Mouse (Mus musculus) testis, adult 2 months (tissue): Measurements from ENCODE around the gene Nol4l.

Source experiments
- CTCF ChIP-seq: fragments of 200-500 bp; IDR thresholded peaks from 2 replicates; pipeline ENCODE4 v1.5.1; 2012; ENCODE audit warnings: low read depth, mild to moderate bottlenecking, inconsistent platforms, low read length, moderate library complexity; ENCODE audit not compliant: control insufficient read depth, insufficient read depth, insufficient replicate concordance
- POLR2A ChIP-seq: fragments of 200-500 bp; IDR thresholded peaks from 2 replicates; pipeline ENCODE4 v1.6.1; 2012; ENCODE audit warnings: low read depth, mild to moderate bottlenecking, inconsistent platforms, low read length, moderate library complexity; ENCODE audit not compliant: control insufficient read depth

- TF ChIP-seq POLR2A (no peak), CTCF (no peak)
These were observed 29.9 kb upstream of the Nol4l start for GRCm38 (mm10) chr2:153559613-153560152.
